Mouse (Mus musculus) spleen, embryonic (tissue): ENCODE measurements around the gene Ahnak.
"Not testable (repeated sequence)": the region's sequence is repeated elsewhere in the genome, so short reads cannot be mapped to it uniquely, and the experiment has no call there.

Experiments used
- CTCF ChIA-PET: fragments of 350-600 bp; sonication (Branson Sonifier 250); formaldehyde crosslinking; loops from one replicate; lab custom pipeline; 2022; lab: Charles Lee

Gene Ahnak

GRCm38 (mm10) chr19:9112043-9112442, 123.0 kb downstream of the Ahnak start:
- CTCF ChIA-PET = interaction anchor here (0.8 to 0.9 kb wide), 2 partner anchors 133 to 137 kb away, joined by 3 read pairs; no protein-coding TSS in a partner anchor

DNA sequence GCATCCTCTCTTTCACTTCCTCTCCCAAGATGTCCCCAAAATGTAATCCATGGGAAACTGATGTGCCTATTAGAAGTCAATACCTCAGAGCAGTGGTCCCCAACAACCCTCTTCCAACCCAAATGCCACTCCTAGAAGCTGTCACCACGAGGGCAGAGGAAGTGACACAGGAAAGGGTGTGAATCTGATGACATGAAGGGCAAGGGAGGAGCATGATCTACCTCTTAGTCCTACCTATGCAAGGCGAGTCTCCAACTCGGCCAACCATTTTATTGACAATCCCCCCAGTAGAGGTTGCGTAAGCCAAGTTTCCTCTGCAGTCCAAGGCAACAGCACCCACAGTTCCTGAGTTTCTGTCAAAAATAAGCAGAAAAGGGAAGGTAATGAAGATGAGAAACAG, 127.2 kb downstream of the Ahnak start:
- CTCF ChIA-PET = no interaction called here

GRCm38 (mm10) chr19:9117275-9117674, 128.2 kb downstream of the Ahnak start:
- CTCF ChIA-PET = no interaction called here

DNA sequence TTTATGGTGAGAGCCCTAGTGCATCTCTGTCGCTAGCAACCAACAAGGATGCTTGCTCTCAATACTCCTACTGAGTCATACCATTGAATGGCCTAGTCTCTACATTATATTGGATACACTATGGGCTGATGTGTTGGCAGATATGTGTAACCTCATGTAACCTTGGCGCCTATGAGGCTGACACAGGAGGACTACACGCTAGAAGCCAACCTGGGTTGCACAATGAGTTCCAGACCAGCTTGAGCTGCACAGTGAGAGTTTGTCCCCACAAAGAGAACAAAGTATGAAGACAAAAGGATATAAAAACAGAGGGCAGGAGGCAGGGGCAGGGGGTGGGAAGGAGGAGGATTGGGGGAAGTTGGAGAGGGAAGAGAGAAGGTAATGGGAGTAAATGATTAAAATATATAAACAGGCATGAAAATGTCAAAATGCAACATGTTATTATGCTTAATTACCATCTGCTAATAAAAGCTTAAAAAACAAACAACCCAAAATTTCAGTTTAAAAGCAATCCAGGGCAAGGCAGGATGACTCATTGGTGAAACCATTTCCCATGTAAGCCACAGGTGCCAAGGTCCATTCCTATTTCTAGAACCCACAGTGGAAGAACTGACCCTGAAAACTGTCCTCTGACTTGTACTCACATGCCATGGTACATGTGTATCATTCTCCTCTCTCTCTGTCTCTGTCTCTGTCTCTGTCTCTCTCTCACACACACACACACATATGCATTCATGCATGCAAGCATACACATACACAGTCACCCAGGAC, 130.8 kb downstream of the Ahnak start:
- CTCF ChIA-PET = no interaction called here

DNA sequence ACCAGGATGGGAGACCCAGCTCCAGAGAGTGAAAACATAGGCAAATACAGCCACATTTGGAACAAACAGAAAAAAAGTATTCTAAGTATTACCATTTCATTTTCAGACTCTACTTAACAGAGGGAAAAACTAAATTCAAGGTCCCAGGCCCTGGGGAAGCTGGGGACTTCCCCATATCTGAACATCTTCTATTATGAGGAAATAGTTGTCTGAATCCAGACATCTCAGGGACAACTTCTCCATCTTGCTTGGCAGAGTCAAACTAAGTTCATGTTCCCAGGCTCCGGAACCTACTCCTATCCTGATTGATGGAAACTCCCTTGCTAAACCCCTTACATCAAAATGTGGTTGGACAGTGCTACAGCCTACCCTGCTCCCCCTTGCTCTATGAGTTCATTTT, 133.3 kb downstream of the Ahnak start:
- CTCF ChIA-PET = no interaction called here

- CTCF ChIA-PET = not testable (repeated sequence)
Observed at GRCm38 (mm10) chr19:9123986-9124385, 134.9 kb downstream of the Ahnak start.
